Mouse (Mus musculus): ENCODE data around the gene Fgf2.

DNA sequence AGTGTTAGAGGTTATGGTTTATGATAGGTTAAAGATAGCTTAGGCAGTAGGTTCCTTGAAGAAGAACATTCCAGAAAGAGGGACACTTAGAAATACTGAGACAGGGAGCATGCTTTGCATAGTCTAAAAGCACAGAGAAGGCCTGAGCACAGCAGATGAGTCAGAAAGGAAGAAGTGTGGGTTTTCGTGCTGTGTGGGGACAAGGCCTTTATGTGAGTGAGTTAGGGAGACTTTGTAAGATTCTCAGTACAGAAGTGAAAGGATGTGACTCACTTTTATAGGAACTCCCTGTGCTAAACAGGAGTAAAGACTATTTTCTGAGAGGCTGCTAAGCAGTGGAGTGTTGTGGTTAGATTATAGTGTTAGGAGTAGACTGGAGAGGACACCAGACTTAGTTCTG, 34.8 kb upstream of the Fgf2 start:
- no peak for TF ChIP-seq CTCF (IDR thresholded peaks at IDR 0.05; ENCODE audit: borderline replicate concordance, extremely low read depth, insufficient read depth, insufficient read length)
- no peak for TF ChIP-seq POLR2A (IDR thresholded peaks at IDR 0.05; ENCODE audit: borderline replicate concordance, extremely low read depth, insufficient read depth, insufficient read length, poor library complexity, severe bottlenecking)

Data from brain, embryonic 14.5 days (tissue).